Mouse (Mus musculus) liver, adult 2 months (tissue): Measurements from ENCODE around the gene Prpf18.

ENCODE experiments used
- CTCF ChIP-seq: fragments of 200-500 bp; IDR thresholded peaks from 2 replicates; pipeline ENCODE4 v1.5.1; 2011; ENCODE audit warnings: low read depth, low read length, control low read depth
- POLR2A ChIP-seq: fragments of 200-500 bp; IDR thresholded peaks from 2 replicates; pipeline ENCODE4 v1.6.1; 2011; ENCODE audit warnings: low read length, control low read depth; ENCODE audit not compliant: insufficient read depth; ENCODE audit errors: extremely low read depth

GRCm38 (mm10) chr2:4619893-4620593 lies 31.9 kb downstream of the Prpf18 start:
- TF ChIP-seq CTCF: no peak
- TF ChIP-seq POLR2A: no peak
